Mouse (Mus musculus) liver, embryonic 14.5 days (tissue): ENCODE measurements around the gene Il17rc. TPM values are rescaled to one million over a fixed set of nuclear protein-coding genes. Genes with fewer than 3 reads are reported as not detected.

Experiments
- ATAC-seq: fragments of 200-750 bp; cut with Nextera tagmentation; 2 replicates; pipeline ENCODE4 v1.8.0; 2017; ENCODE audit warnings: moderate number of reproducible peaks, mild to moderate bottlenecking, moderate library complexity; ENCODE audit not compliant: insufficient read depth
- DNase-seq, 3 experiments: peaks; one replicate each; pipeline ENCODE4 v3.0.0-alpha.2; 2012 to 2013; ENCODE audit warnings: low read depth in 3 of 3, low spot score in 3 of 3
- H3K27ac ChIP-seq: fragments of 300-500 bp; sonication (generic); 2 replicates; pipeline ENCODE4 v1.5.1; 2014; ENCODE audit warnings: moderate library complexity, mild to moderate bottlenecking, control low read depth, inconsistent platforms
- H3K27me3 ChIP-seq: fragments of 300-500 bp; sonication (generic); 2 replicates; pipeline ENCODE4 v1.6.1; 2014; ENCODE audit warnings: mild to moderate bottlenecking, low read length, moderate library complexity; ENCODE audit not compliant: control insufficient read depth, insufficient read depth
- H3K36me3 ChIP-seq: fragments of 300-500 bp; sonication (generic); replicated peaks from 2 replicates; pipeline ENCODE4 v1.6.1; 2014; ENCODE audit warnings: low read depth; ENCODE audit not compliant: control insufficient read depth, insufficient read depth
- H3K4me1 ChIP-seq, 2 experiments: fragments of 200-500 bp in 1 of 2; fragments of 300-500 bp in 1 of 2; sonication (generic) in 1 of 2; replicated peaks; 2 replicates each; pipeline ENCODE4 v1.6.1; 2012 to 2014; ENCODE audit warnings: antibody characterized with exemption in 1 of 2, inconsistent platforms in 1 of 2, low read length in 1 of 2; ENCODE audit not compliant: control insufficient read depth in 2 of 2, insufficient read depth in 2 of 2
- H3K4me2 ChIP-seq: fragments of 300-500 bp; sonication (generic); 2 replicates; pipeline ENCODE4 v1.6.1; 2014; ENCODE audit warnings: low read depth, mild to moderate bottlenecking, control low read depth, moderate library complexity
- H3K4me3 ChIP-seq, 2 experiments: fragments of 200-500 bp in 1 of 2; fragments of 300-500 bp in 1 of 2; sonication (generic) in 1 of 2; 2 replicates each; pipeline ENCODE4 v1.5.1; 2012 to 2014; ENCODE audit warnings: low read depth in 2 of 2, low read length in 2 of 2, mild to moderate bottlenecking in 2 of 2, control low read depth in 1 of 2, inconsistent platforms in 1 of 2, moderate library complexity in 1 of 2; ENCODE audit not compliant: insufficient read depth in 1 of 2
- H3K9ac ChIP-seq: fragments of 300-500 bp; sonication (generic); replicated peaks from 2 replicates; pipeline ENCODE4 v1.6.1; 2014; ENCODE audit warnings: mild to moderate bottlenecking, control low read depth, moderate library complexity
- H3K9me3 ChIP-seq: fragments of 300-500 bp; sonication (generic); 2 replicates; pipeline ENCODE4 v1.6.1; 2016; ENCODE audit warnings: low read length, mixed read lengths; ENCODE audit not compliant: control insufficient read depth
- CTCF ChIP-seq: IDR thresholded peaks from 2 replicates; pipeline ENCODE4 v1.5.1; 2016; ENCODE audit warnings: antibody characterized with exemption, low read depth, control low read depth
- EP300 ChIP-seq: IDR thresholded peaks from 2 replicates; pipeline ENCODE4 v1.6.1; 2016; ENCODE audit warnings: antibody characterized with exemption, low read depth
- WGBS: fragments of 180-500 bp; shearing (Covaris S2); extraction: QIAGEN DNeasy Blood & Tissue Kit; methylation state at CpG from one replicate; pipeline ENCODE4 v1.1.7; 2014; ENCODE audit not compliant: insufficient replicate concordance; 5-methylcytosine and 5-hydroxymethylcytosine counted together
- polyA plus RNA-seq, 2 experiments: library from polyadenylated mRNA; depleted of rRNA in 1 of 2; stranded (reverse) in 1 of 2; unstranded in 1 of 2; fragments of >200 nt; fragmentation: Nextera tagmentation in 1 of 2; extraction: Ambion mirVana in 1 of 2; gene quantifications; 2 replicates each; pipeline versions ENCODE4 v1.2.1 to v1.2.3; 2012 to 2014

The Il17rc gene
- polyA plus RNA-seq, 2 experiments, result 3.4 TPM

- H3K9ac ChIP-seq, result no peak overlapping the region
- no peaks in the 10 kb centered on the region for H3K27me3 ChIP-seq
- DNase-seq (no peak), ATAC-seq (no peak)
- no peaks in the 10 kb centered on the region for H3K9me3 ChIP-seq
- H3K36me3 ChIP-seq, result no peaks in the 10 kb centered on the region
- no peaks in the 10 kb centered on the region for H3K4me1 ChIP-seq
- TF ChIP-seq CTCF, result no peak
- no peak for TF ChIP-seq EP300
- no peak overlapping the region for H3K4me3 ChIP-seq
- no peak overlapping the region for H3K27ac ChIP-seq
- WGBS, result 59% methylated on average over 7 of the region's 7 CpGs
- H3K4me2 ChIP-seq, result no peak overlapping the region
Observed at GRCm38 (mm10) chr6:113508272-113508946, 37.2 kb downstream of the Il17rc start.

- Histone ChIP-seq H3K4me3 (no peak overlapping the region), H3K27me3 (no peaks in the 10 kb centered on the region), H3K9ac (no peak overlapping the region), H3K4me2 (no peak overlapping the region), H3K36me3 (no peaks in the 10 kb centered on the region), H3K27ac (no peak overlapping the region), H3K4me1 (no peaks in the 10 kb centered on the region), H3K9me3 (no peaks in the 10 kb centered on the region)
- ATAC-seq, result no peak
- no peak for DNase-seq
- no peak for TF ChIP-seq CTCF
- TF ChIP-seq EP300, result no peak
- 53% methylated on average over 5 of the region's 5 CpGs for WGBS
Observed at GRCm38 (mm10) chr6:113508947-113509280, 37.7 kb downstream of the Il17rc start.

- no peak overlapping the region for H3K4me3 ChIP-seq
- H3K4me1 ChIP-seq, result no peaks in the 10 kb centered on the region
- WGBS, result 89% methylated on average over 6 of the region's 6 CpGs
- no peak overlapping the region for H3K9ac ChIP-seq
- TF ChIP-seq CTCF (no peak), EP300 (no peak)
- ATAC-seq (no peak), DNase-seq (no peak)
- no peak overlapping the region for H3K4me2 ChIP-seq
- no peaks in the 10 kb centered on the region for H3K27me3 ChIP-seq
- no peaks in the 10 kb centered on the region for H3K9me3 ChIP-seq
- H3K27ac ChIP-seq, result no peak overlapping the region
- H3K36me3 ChIP-seq, result peaks cover 38% of the 10 kb centered on the region
Observed at GRCm38 (mm10) chr6:113513944-113514343, 42.7 kb downstream of the Il17rc start.

GRCm38 (mm10) chr6:113514600-113514999 is 43.4 kb downstream of the Il17rc start:
- Histone ChIP-seq H3K9me3 (no peaks in the 10 kb centered on the region), H3K36me3 (peaks cover 45% of the 10 kb centered on the region), H3K27ac (no peak overlapping the region), H3K4me1 (no peaks in the 10 kb centered on the region), H3K4me3 (no peak overlapping the region), H3K9ac (no peak overlapping the region), H3K4me2 (no peak overlapping the region), H3K27me3 (no peaks in the 10 kb centered on the region)
- no peak for DNase-seq
- TF ChIP-seq EP300 (no peak), CTCF (no peak)
- ATAC-seq, result no peak
- 54% methylated on average over 3 of the region's 3 CpGs for WGBS

- WGBS, result 38% methylated on average over 8 of the region's 8 CpGs
- no peak overlapping the region for H3K4me3 ChIP-seq
- no peak overlapping the region for H3K4me2 ChIP-seq
- peaks cover 61% of the 10 kb centered on the region for H3K36me3 ChIP-seq
- no peaks in the 10 kb centered on the region for H3K9me3 ChIP-seq
- H3K9ac ChIP-seq, result no peak overlapping the region
- H3K4me1 ChIP-seq, result no peaks in the 10 kb centered on the region
- ATAC-seq, result no peak
- H3K27me3 ChIP-seq, result no peaks in the 10 kb centered on the region
- TF ChIP-seq CTCF (no peak), EP300 (no peak)
- no peak for DNase-seq
- H3K27ac ChIP-seq, result no peak overlapping the region
Observed at GRCm38 (mm10) chr6:113517434-113518080, 46.3 kb downstream of the Il17rc start.
